Mouse (Mus musculus) layer of hippocampus, adult 9-11 months (tissue): ENCODE data around the gene Tmem44.

Source experiments
- DNase-seq: peaks from one replicate; pipeline ENCODE4 v3.0.0; 2022

Tmem44 gene

GRCm38 (mm10) chr16:30516993-30517392 is 33.6 kb downstream of the Tmem44 start:
- no peak for DNase-seq

GRCm38 (mm10) chr16:30515418-30515817 is 35.2 kb downstream of the Tmem44 start:
- DNase-seq = no peak

GRCm38 (mm10) chr16:30513050-30514024 is 37.3 kb downstream of the Tmem44 start:
- peak; percentile 70 for DNase-seq

- no peak for DNase-seq
Observed at GRCm38 (mm10) chr16:30512375-30513049, 38.1 kb downstream of the Tmem44 start.

- no peak for DNase-seq
Observed at GRCm38 (mm10) chr16:30511563-30512340, 38.9 kb downstream of the Tmem44 start.

- peak; percentile 87 for DNase-seq
Observed at GRCm38 (mm10) chr16:30510504-30511451, 39.9 kb downstream of the Tmem44 start.

GRCm38 (mm10) chr16:30510091-30510490 is 40.6 kb downstream of the Tmem44 start:
- peak; percentile 48 for DNase-seq

- no peak for DNase-seq
Observed at GRCm38 (mm10) chr16:30509340-30509739, 41.3 kb downstream of the Tmem44 start.

GRCm38 (mm10) chr16:30508738-30509137 is 41.9 kb downstream of the Tmem44 start:
- DNase-seq = no peak

- DNase-seq = no peak
Observed at GRCm38 (mm10) chr16:30507120-30507519, 43.5 kb downstream of the Tmem44 start.

GRCm38 (mm10) chr16:30505311-30506031 is 45.2 kb downstream of the Tmem44 start:
- DNase-seq = no peak

GRCm38 (mm10) chr16:30504856-30505255 is 45.8 kb downstream of the Tmem44 start:
- no peak for DNase-seq

- DNase-seq = no peak
Observed at GRCm38 (mm10) chr16:30503958-30504357, 46.7 kb downstream of the Tmem44 start.

GRCm38 (mm10) chr16:30502221-30502891 is 48.3 kb downstream of the Tmem44 start:
- no peak for DNase-seq

- no peak for DNase-seq
Observed at GRCm38 (mm10) chr16:30501621-30502020, 49.0 kb downstream of the Tmem44 start.

GRCm38 (mm10) chr16:30500223-30500622 is 50.4 kb downstream of the Tmem44 start:
- no peak for DNase-seq

- no peak for DNase-seq
Observed at GRCm38 (mm10) chr16:30499126-30499857, 51.4 kb downstream of the Tmem44 start.

GRCm38 (mm10) chr16:30497307-30497706 is 53.3 kb downstream of the Tmem44 start:
- no peak for DNase-seq

GRCm38 (mm10) chr16:30494883-30495282 is 55.8 kb downstream of the Tmem44 start:
- no peak for DNase-seq

GRCm38 (mm10) chr16:30491742-30492141 is 58.9 kb downstream of the Tmem44 start:
- DNase-seq = no peak
